Mouse (Mus musculus) adrenal gland, postnatal 10 days (tissue): Measurements from ENCODE around the gene Nfia. TPM values are rescaled to one million over a fixed set of nuclear protein-coding genes. Genes with fewer than 3 reads are reported as not detected.

Experiments used
- DNase-seq: peaks from one replicate; pipeline ENCODE4 v3.0.0; 2021; ENCODE audit warnings: mixed read lengths
- total RNA-seq, 2 experiments: library from RNA; stranded (reverse); gene quantifications; 2 replicates each; pipeline ENCODE4 v1.2.3; 2021

Gene Nfia
- total RNA-seq, 2 experiments from 2014 or later, result 212 to 228 TPM

DNA sequence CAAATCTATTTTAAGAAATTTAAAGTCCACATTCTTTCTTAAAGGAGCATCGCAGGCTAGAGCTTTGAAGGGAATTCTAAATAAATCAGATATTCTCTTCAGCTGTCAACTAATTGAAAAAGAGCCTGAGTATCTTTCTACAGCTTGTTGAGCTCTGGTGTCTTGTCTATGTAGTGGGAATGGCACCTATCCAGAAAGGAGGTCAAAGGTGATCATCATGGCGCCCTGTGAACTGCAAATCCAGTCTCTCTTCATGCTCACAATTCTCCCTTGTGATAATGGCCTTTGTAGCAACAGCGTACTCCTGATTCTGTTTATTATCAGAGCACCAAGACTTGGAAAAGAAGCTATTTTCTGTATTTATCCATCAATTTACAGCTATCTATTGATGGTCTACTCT lies 6.4 kb upstream of the Nfia start:
- no peak for DNase-seq

DNA sequence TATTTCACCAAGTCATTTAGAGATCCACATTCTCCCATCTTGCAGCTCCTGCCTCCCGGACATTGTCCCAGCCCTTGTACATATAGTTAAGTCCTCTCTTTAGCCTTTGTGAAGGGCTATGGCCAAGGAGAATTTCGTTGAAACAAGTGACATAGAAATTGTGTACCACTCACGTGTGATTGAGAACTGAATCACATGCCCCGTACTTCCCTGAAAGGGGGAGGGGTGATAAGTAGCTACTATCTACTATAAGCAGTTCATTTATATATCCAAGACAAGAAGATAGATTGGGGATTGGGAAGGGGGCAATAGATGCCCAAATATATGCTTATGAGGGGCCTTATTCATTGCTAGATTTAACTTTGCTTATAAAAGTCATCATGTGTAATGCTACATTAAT lies 5.5 kb upstream of the Nfia start:
- DNase-seq, result no peak

DNA sequence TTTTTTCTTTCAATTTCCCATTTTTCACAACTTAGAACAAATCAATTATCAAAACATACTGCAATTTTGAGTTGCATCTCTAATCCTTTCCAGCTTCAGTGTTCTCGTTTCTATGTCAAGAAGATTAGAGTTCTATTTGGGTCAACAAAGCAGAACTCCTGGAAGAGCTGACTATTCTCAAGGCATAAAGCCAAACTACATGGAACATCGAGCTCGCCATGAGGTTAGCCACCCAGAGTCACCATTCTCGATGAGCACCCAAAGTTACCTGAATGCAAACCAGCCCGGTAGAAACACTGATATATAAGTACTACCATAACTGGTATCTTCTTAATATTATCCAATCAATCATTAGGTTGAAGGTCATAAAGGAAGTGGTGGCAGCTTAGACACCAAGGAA lies 5.0 kb upstream of the Nfia start:
- no peak for DNase-seq

DNA sequence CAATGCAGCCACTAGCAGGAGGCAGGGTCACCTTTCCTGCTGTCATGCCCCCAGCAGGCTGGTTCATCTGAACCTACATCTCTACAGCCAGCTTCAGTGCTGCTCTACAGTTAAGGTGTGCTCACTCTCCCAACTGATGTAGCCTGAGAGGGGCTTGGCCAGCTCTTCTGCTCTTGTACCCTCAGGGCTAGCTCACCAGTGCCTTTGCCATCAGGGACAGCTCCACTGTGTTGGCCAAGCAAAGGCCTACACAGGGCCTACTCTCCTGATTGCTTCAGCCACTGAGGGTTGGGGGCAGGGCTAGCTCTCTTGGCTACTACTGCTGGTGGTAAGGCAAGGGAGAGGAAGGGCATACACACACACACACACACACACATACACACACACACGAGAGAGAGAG lies 2.7 kb upstream of the Nfia start:
- no peak for DNase-seq

DNA sequence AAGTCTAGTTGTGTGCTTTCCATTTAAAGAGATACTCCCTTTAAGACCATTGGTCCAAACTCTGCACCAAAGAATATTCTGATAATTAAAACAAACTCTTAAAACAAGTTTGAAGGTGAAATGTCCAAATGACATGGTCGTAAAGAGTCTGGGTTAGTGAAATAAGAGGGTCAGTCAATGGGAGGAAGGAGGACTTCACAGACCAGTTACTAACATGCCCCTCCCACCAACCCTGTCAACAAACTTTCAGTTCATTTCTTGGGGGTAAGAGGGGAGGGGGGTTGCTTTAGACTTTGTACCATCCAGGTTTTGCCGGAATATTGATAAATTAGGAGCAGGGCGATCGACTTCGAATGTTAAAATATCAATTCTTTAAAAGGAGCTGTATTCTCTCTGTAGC lies 1.1 kb upstream of the Nfia start:
- DNase-seq, result no peak

DNA sequence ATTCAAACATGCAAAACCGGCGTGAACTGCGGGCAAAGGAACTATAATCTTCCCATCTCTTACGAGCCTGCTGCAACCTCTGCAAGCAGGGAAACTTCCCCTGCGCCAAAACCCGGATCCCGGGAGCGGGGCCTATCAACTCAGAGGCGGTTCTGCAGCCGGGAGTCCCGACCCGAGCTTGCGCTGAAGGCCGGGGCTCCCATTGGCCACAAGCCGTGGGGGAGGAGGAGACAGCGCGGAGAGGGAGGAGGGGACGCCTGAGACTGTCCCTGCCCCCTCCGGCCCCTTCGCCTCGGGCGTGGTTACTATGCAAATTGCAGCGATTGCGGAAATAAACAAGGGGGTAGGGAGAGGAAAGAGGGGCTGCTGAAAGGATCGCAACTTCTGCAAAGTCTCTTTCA lies 450 bp upstream of the Nfia start:
- DNase-seq, result peak; percentile 99

DNA sequence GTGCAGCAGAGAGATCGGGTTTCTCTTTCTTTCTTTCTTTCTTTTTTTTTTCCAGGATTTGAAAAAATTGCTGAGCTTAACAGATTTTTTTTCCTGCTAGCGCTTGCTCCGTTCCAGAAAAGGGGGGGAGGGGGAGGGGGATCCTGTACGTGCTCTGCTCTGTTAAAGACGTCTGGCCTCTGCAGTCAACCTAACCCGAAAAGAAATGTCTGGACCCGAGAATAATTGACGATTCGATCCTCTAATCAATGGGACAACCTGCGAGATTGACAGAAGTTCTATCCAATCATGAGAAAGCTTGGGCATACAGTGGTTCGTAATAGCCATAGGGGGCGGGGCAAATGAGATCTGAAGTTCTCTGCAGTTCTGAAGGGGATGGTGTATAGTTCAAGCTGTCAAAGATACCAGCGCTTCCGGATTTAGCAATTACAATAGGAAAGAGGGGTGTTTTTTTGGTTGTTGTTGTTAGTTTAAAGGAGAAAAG lies 618 bp downstream of the Nfia start:
- peak; percentile 93 for DNase-seq

DNA sequence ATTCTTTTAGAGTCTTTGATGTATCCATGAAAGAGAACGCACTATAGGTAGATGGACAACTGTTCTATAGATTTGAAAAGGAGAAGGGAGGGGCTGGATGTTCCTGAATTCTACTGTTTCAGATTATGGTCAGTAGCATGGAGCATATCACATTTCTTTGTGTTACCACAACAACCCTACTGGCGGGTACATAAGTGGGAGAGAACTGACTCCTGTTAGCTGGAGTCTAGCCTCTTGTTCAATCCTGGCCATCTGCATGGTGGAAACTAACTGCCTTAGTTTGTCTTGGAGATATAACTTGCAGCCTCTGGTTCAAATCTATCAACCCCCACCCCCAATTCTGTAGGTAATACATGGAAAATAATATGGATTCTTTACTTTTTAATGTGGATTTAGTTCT lies 1.3 kb downstream of the Nfia start:
- DNase-seq, result no peak

DNA sequence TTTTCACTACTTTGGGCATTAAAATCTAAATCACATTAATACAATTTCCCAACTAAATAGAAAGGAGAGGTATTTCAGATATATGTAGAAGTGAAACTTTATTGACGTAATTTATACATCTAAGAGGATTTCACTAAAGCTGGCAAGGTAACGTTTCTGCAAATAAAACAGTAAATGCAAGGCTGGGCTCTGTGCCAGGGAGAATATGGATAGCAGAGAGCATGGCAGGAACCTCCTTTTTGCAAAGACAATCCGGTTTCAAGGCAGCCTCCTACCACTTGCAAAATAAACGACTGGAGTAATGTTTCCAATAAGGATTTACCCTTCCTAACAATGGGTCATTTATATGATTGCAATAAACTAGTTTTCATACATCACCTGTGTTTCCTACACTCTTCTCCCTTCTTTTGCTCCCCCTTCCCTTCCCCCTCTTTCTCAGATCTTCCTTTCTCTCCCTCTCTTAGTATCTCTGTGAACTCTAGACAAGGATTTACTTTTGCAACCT lies 2.0 kb downstream of the Nfia start:
- no peak for DNase-seq

DNA sequence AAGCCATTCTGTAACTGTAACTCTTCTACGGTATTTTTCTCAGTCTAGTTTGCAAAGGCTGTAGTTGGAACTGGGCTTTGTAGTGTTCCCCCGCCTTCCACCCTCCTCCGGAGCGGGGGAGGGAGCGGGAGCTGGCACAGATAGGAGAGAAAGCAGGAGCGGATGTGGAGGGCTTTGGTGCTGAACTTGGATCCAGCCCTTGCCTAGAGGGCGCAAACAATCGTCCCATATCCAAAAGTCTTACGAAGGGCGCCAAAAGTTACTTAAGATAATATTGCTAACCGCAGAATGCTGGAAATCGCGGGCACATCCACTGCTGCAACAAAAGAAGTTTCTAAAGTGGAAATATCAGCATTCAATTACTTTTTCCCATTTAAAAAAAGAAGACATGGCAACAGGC lies 2.5 kb downstream of the Nfia start:
- peak; percentile 87 for DNase-seq

DNA sequence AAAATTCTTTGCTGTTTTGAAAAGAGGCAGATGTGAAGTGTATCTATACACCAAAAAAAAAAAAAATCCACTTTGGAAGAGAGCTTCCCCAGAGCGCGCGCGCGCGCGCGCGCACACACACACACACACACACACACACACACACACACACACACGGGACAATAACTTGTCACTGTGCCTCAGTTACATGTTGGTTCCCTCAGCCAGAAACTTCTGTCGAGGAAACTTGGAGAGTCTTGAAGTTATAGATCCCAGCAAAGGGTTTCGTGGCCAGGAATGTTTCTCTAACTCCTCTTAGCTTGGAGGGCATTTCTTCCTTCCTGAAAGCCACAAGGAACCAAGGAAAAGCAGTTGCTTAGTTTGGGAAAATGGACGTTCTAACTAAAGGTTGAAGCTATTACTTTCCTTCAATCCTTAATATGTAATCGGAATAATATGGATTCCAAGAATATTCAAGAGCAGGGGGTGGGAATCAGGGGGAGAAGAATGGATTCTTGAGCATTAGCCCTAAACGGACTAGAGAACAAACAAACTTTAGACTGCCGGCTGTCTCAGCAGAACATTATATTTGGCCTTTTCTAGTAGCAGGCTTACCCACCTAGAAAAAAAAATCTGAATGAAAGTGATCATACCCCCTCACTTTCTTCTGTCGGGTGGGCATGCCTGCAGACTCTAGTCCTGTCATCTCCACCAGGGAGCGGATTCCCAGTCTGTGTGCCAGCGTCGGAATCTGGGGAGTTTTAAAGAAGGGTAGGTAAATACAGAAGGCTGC lies 3.1 kb downstream of the Nfia start:
- no peak for DNase-seq

DNA sequence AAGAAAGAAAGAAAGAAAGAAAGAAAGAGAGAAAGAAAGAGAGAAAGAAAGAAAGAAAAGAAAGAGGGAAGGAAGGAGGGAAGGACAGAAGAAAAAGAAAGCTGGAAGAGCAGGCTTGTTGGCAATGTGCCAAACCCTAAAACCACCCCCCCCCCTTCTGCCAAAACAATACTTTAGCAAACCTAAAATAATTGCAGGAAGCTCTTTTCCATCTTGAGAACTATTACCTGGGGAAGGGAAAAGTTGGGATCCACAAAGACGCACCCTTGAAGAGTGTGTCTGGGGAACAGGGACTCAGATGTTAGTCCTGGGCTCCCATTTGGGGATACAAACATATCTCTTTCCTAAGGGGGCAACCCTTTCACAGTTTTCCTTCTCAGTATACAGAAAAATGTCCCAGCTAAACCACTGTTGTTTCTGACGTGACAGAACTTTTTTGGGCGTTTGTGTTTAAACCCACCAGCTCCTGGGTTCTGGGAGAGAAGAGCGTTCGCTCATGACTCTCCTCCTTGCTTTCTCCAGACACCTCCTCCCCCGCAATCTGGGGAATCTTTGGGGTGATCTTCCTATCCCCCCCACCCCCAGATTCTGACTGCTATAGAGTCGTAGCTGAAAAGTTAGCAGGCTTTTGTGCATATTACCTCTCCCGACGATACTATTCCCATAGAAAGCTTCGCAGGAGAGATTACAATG lies 4.0 kb downstream of the Nfia start:
- DNase-seq, result no peak

DNA sequence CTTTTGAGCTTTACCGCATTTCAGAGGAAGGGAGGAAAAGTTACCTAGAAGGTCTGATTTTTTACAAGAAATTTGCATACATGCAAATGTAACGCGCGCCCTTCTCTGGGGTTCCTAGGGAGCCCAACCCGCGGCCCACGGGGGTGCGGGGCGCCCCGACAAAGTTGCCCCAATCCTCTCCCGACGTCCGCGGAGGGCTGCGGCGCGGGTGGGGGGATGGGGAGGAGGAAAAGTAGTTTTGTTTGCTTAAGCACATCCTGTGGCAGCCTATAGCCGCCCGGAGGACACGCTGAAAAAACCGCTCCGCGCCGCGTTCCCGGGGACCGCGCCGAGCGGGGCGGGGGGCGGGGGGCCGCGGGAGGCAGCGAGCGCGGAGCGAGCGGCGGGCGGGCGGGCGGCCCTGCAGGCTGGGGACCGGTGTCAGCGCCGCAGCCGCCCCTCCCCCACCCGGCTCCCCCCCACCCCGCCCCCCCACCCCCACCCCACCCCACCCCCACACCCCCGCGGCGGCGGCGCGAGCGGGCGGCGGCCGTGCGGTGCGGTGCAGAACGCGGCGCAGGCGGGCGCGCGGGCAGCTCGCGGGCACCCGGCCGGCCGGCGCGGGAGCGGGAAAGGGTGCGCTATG lies 4.7 kb downstream of the Nfia start:
- DNase-seq, result peak; percentile 78

DNA sequence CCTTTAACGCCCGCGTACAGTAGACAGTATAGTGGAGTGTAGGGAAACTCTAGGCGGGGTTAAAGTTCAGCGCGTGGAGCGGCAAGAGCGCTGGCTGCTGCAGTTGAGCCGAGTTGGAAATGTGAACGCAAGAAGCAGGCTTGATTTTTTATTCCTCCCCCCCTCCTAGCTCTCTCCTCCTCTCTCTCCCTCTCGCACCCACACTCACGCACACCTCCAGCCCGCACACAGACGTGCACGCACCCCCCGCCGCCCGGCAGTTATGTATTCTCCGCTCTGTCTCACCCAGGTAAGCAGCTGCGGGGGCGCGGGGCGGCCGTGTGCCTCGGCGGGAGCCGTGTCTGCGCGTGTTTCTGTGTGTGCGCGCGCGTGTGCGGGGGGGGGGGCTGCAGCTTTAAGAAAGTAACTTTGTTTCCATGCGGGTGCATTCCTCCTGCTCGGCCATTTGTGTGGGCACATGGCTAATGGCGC lies 5.2 kb downstream of the Nfia start, which contains the start of gene E130114P18Rik:
TSS of gene E130114P18Rik (minus strand) at position 373 of the 471 bp plus-strand sequence.
- DNase-seq, result peak; percentile 82

DNA sequence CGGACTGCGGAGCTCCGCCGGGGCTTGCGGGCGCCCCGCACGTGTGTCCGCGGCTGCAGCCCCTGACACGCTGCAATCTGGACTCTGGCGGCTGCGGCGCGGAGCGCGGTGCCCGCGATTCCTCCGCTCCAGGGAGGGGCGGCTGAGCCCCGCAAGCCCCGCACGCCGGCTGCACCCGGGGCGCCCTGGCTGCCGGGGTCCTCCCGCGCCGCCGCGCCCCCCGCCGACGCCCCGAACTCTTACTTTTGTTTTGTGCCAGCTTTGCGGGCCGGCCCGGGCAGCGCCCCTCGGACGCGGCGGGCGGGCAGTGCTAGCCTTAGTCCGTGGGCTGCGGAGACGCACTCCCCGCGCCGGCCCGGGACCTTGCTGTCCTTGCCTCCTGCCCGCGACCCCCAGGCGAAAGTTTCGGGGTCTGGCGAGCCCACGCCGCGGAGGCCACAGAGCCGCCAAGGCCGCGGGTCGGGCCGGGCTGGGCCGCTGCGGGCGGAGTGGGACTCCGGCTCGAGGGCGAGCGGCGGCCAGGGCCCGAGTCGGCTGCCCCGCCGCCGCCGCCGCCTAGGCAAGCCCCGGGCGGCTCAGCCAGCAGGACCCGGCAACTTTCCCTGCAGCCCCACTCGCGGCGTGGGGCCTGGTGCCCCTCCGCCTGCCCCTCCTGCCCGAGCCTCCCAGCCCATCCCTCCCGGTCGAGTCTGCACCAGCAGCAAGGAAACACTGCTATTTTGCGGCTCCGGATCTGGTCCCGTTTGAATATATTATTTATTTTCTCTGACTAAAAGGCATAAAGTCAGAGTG lies 5.9 kb downstream of the Nfia start:
- peak; percentile 45 for DNase-seq

DNA sequence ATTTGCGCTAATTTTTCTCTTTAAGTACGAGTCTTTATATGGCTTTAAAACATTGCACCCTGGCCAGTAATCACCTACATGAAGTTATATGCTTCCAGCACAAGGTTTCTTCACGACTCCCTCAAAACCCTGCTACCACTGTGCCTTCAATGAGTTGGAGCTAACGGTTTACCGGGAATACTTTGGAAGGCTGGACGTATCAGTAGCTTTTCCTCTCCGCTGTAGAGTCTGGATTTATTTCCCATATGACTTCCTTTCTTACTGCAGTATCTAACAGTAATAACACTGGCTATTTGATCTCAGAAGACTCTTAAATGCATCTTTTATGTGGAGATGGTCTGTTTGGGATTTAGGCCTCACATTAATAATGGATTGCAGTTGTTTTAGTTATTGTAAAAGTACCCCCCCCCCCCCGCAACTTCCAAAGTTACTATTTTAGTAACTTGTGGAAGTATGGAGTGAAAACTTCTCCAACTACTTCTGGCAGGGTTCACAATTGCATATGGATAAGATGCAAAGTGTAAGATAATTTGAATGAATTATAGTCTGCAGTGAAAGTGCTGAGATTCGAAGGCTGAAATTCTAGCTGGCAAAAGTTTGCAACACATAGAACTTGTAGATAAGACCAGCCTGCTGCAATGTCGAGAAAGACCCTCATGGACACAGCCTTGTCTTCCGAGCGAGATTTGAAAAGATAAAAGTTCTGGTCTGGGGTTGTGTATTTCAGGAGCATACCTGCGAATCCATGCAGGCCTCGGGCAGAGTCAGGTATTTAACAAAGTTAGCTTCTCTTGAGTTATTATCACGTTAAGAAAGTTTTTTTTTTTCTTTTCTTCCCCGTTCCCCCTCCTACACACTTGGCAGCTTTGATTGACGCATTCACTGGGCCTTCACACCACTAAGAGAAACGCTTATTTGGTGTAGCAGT lies 6.7 kb downstream of the Nfia start:
- DNase-seq, result no peak

DNA sequence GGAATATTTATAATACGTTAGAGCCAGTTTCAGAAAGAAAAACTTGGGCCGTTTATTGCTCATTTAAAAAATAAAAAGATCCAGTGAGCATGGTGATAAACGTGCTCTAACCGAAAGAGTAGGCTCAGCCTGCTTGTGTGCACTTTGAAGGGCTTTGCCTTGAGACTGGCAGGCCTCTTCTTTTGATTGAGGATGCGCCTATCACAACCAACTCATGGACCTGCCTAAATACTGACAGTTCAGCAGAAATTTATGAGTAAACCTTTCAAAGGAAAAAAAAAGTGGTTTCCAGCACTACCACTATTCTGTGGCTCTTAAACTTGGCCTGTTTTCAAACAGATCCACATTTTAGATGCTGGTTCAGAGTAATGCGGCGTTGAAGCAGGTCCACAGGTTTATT lies 7.5 kb downstream of the Nfia start:
- peak; percentile 44 for DNase-seq

DNA sequence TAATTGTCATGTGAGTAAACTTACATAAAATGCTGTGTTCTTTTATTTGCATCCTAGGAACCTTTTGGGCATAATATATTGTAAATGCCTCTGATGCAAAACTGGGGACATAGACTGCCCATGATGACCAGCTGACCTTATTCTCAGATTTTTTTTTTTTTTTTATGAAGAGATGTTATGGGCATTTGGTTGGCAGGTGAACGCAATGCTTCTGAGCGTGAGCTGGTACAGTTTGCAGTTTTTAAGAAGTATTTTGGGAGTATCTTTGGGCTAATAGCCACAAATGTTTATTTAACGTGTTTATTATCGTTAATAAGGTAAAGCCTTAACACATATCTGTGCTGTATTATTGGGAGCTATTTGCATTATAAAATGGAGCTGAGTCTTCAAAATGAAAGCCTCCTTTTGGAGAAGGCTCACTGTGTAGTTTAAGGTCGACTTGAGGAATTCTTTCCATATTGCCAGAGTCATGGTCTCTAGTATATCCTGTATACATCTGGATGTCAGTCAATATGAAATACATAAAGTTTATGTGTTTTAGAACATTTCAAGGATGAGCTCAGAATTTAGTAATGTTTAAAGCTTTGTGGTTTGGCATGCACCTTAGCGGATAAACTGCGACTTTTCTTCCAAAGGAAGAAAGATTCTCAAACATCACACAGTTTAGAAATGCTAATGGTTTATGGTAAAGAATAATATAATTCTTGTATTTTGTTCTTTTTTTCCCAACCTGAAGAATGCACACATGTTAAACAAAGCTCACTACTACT lies 8.3 kb downstream of the Nfia start:
- no peak for DNase-seq

DNA sequence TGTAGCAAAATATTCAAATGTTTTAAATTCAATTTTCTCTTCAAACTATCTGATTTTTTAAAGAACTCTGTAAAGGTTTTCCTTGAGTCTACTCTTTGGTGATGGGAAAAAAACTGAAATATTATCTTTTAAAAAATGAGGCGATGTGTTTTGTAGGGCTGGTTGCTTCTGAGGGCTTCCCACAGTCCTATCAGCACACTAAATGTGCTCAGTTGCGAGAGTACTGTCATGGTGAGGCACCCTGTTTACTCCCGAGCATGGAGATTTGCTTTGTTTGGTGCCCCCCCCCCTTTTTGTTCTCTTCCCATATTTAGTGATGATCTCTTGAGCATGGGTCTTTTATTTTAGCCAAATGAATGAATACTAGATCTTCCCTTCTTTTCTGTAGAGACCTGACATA lies 9.5 kb downstream of the Nfia start:
- DNase-seq, result no peak

DNA sequence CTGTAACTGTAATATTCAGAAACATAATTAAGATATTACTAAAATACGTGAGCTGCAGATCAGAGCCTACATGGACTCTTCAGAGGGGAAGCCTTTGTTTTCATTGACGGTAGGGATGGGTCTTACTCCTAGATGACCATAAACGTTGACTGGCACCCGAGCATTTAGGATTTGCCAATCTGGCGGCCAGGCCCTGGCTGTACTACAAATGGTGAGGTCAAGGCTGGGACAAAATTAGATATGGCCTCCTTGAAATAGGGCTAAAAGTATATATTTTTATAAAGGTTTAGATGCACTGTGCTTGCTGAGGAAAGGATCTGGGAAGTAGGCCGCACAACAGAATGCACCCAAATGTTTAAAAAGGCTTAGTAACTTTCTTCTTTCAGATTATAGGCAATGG lies 10.0 kb downstream of the Nfia start:
- DNase-seq, result peak; percentile 37
